Mouse (Mus musculus): ENCODE measurements around the gene Vmn1r58.
"Not testable (repeated sequence)": the region's sequence is repeated elsewhere in the genome, so short reads cannot be mapped to it uniquely, and the experiment has no call there.

Vmn1r58 gene

GRCm38 (mm10) chr7:5413296-5413695, at the start of gene Vmn1r58:
Vmn1r58 (minus strand) TSS chr7:5413396.
- DNase-seq, result not testable (repeated sequence)

- DNase-seq, result no peak
These were observed 43.5 kb upstream of the Vmn1r58 start, which contains the start of gene Vmn1r59 for GRCm38 (mm10) chr7:5456674-5457073. Vmn1r59 (minus strand) TSS chr7:5456774.

- not testable (repeated sequence) for DNase-seq
These were observed 40.8 kb upstream of the Vmn1r58 start for GRCm38 (mm10) chr7:5454011-5454410.

- no peak for DNase-seq
These were observed 35.4 kb upstream of the Vmn1r58 start for GRCm38 (mm10) chr7:5448627-5449026.

GRCm38 (mm10) chr7:5406201-5406600, 7.0 kb downstream of the Vmn1r58 start:
- DNase-seq, result no peak

- no peak for DNase-seq
These were observed 46.5 kb downstream of the Vmn1r58 start for GRCm38 (mm10) chr7:5366724-5367123.

- no peak for DNase-seq
These were observed 49.6 kb downstream of the Vmn1r58 start for GRCm38 (mm10) chr7:5363599-5363998.

All from cerebellum, adult 9-11 months (tissue).